Comparison of ENCODE assay signal across 34 mouse cellular contexts in genomic region chr6:42680077-42680476, GRCm38 (mm10). TPM values are rescaled to one million over a fixed set of nuclear protein-coding genes. Genes with fewer than 3 reads are reported as not detected.
DNase-seq lines count a peak whose midpoint lies in the region; ATAC-seq and TF ChIP-seq lines count a peak whose summit lies in the region.
"Had no signal": no experiment of that assay in that cellular context is flagged by ENCODE, and none has a peak within 500 bp of the region (broad histone marks: within the 10 kb centered on the region; RNA-seq: fewer than 3 reads in every experiment).

No protein-coding gene starts in this region.

- H3K9me3 ChIP-seq in midbrain, embryonic 10.5 days (replicated peaks), result no peaks in the 10 kb centered on the region
- H3K9me3 ChIP-seq: forebrain, embryonic 10.5 days; forebrain, embryonic 13.5 days; G1E; heart, embryonic 10.5 days; heart, embryonic 13.5 days had no signal

- in situ Hi-C loops in Patski (cut with MboI; ENCODE audit: low pct_unique_long_range_greater_than_20kb), result loop anchor here (10.0 to 25.0 kb wide), 2 partner anchors 415 to 607 kb away; partner anchors contain the start of genes Casp2 and Tmem139

- no peak overlapping the region for H3K4me3 ChIP-seq in midbrain, embryonic 10.5 days
- H3K4me3 ChIP-seq: forebrain, embryonic 10.5 days; forebrain, embryonic 13.5 days; heart, adult 2 months; heart, embryonic 10.5 days; heart, embryonic 13.5 days had no signal

- 93% methylated on average over 7 of the region's 7 CpGs for WGBS in midbrain, embryonic 10.5 days

- ATAC-seq in Patski, result peak; percentile 67
- no peak for ATAC-seq in inflammation-experienced regulatory T-cells, adult 6 months
- ATAC-seq: activated CD4-positive, CD25-positive, alpha-beta regulatory T cell, adult 4 months; forebrain, embryonic 13.5 days; forebrain, embryonic 16.5 days; hindbrain, postnatal 0 days had no signal

- TF ChIP-seq CTCF in Patski (IDR thresholded peaks at IDR 0.05), result no peak

- no peaks in the 10 kb centered on the region for H3K4me1 ChIP-seq in midbrain, embryonic 10.5 days
- H3K4me1 ChIP-seq: forebrain, embryonic 10.5 days; forebrain, embryonic 13.5 days; heart, embryonic 10.5 days; heart, embryonic 13.5 days had no signal

- peak; percentile 17 for DNase-seq in left cerebral cortex, adult 11 months (ENCODE audit: low spot score)
- DNase-seq in left cerebral cortex, postnatal 10 days (ENCODE audit: extremely low spot score in 1 of 2, low spot score in 2 of 2), result no peak
- DNase-seq in right cerebral cortex, adult 18-20 months, result peak; percentile 44
- DNase-seq in right cerebral cortex, postnatal 25 days, result no peak
- DNase-seq in Patski (ENCODE audit: low read depth, low spot score), result no peak
- no peak for DNase-seq in midbrain, embryonic 10.5 days (ENCODE audit: low spot score)
- DNase-seq: adrenal gland, adult 8-10 months; adrenal gland, postnatal 25 days; B cell, adult 2 months; cerebellum, adult 18-20 months; cerebellum, adult 9-10 months; cerebellum, postnatal 14 days; gastrocnemius, postnatal 25 days; heart, adult 2 months; heart, postnatal 14 days; heart, postnatal 4 days had no signal

- CTCF ChIA-PET in Patski (lab: Charles Lee), result interaction anchor here (1.1 kb wide), 1 partner anchor 9 kb away, joined by 3 read pairs; no protein-coding TSS in a partner anchor

- peaks cover 79% of the 10 kb centered on the region for H3K36me3 ChIP-seq in midbrain, embryonic 10.5 days
- H3K36me3 ChIP-seq: G1E had no signal

- intact Hi-C loops in left cerebral cortex, postnatal 10 days (cut with DNase I), result no loop called here

- no peak overlapping the region for H3K27ac ChIP-seq in midbrain, embryonic 10.5 days (replicated peaks)
- H3K27ac ChIP-seq: forebrain, embryonic 10.5 days; forebrain, embryonic 13.5 days; heart, adult 2 months; heart, embryonic 10.5 days; heart, embryonic 13.5 days; hindbrain, embryonic 14.5 days; hindbrain, postnatal 0 days had no signal

- H3K27me3 ChIP-seq in Patski, result no peaks in the 10 kb centered on the region
- no peaks in the 10 kb centered on the region for H3K27me3 ChIP-seq in midbrain, embryonic 10.5 days (ENCODE audit: low read depth, poor library complexity, severe bottlenecking)
- H3K27me3 ChIP-seq: CH12.LX; forebrain, embryonic 13.5 days; heart, embryonic 13.5 days had no signal

- POLR2A ChIA-PET in Patski (lab: Charles Lee), result no interaction called here

RNA-seq across cellular contexts. Expression of gene Tcaf1, which starts 29.8 kb away (rescaled TPM):
- total RNA-seq in left cerebral cortex, postnatal 10 days (2021), result 100 to 1,000 TPM; 265 to 270 TPM
- 69.7 TPM for polyA plus RNA-seq in Patski (2021)
- polyA plus RNA-seq in inflammation-experienced regulatory T-cells, adult 6 months (2017; shearing (Covaris generic)), result under 1 TPM in 2 of 3 experiments, not detected in 1; 0.19 to 0.38 TPM
- 106 and 146 TPM in 2 replicates for polyA plus RNA-seq in midbrain, embryonic 10.5 days (2016; fragmentation: Nextera tagmentation; extraction: Ambion mirVana)
- total RNA-seq: CH12.LX had no signal
- polyA plus RNA-seq: G1E had no signal

RNA-seq across cellular contexts. Expression of gene Tcaf2, which starts 35.0 kb away (rescaled TPM):
- total RNA-seq in left cerebral cortex, postnatal 10 days (2021), result 1 to 10 TPM; 1.3 to 1.6 TPM
- polyA plus RNA-seq in Patski (2021), result 9.0 TPM
- polyA plus RNA-seq in inflammation-experienced regulatory T-cells, adult 6 months (2017; shearing (Covaris generic)), result under 1 TPM in 1 of 3 experiments, not detected in 2; 0.12 TPM
- 3.9 and 4.2 TPM in 2 replicates for polyA plus RNA-seq in midbrain, embryonic 10.5 days (2016; fragmentation: Nextera tagmentation; extraction: Ambion mirVana)
- total RNA-seq: CH12.LX had no signal
- polyA plus RNA-seq: activated CD4-positive, CD25-positive, alpha-beta regulatory T cell, adult 4 months; G1E had no signal

RNA-seq across cellular contexts. Expression of gene Olfr453, which starts 59.1 kb away (rescaled TPM):
- total RNA-seq in left cerebral cortex, postnatal 10 days (2021), result not detected
- not detected for polyA plus RNA-seq in Patski (2021)
- polyA plus RNA-seq in inflammation-experienced regulatory T-cells, adult 6 months (2017; shearing (Covaris generic)), result not detected
- not detected in 2 replicates for polyA plus RNA-seq in midbrain, embryonic 10.5 days (2016; fragmentation: Nextera tagmentation; extraction: Ambion mirVana)
- total RNA-seq: adrenal gland, adult 8-10 months; adrenal gland, postnatal 25 days; CH12.LX; gastrocnemius, adult 8-10 months; gastrocnemius, postnatal 25 days; heart, adult 2 months; heart, postnatal 14 days; heart, postnatal 4 days; hindbrain, postnatal 0 days had no signal
- polyA plus RNA-seq: activated CD4-positive, CD25-positive, alpha-beta regulatory T cell, adult 4 months; embryonic facial prominence, embryonic 11.5 days; embryonic facial prominence, embryonic 14.5 days; forebrain, embryonic 10.5 days; forebrain, embryonic 13.5 days; forebrain, embryonic 16.5 days; frontal cortex, adult 2 months; G1E; gonadal fat pad, adult 2 months; heart, adult 2 months; heart, embryonic 10.5 days; heart, embryonic 13.5 days; heart, embryonic 16.5 days; hindbrain, embryonic 11.5 days; hindbrain, embryonic 14.5 days; hindbrain, postnatal 0 days had no signal

Comparison
In these comparisons a context has a peak if more than half of its experiments do, and no peak if none do; other contexts are left out.
1. DNase-seq: peak in left cerebral cortex, adult 11 months (single experiment) and right cerebral cortex, adult 18-20 months (single experiment); none in left cerebral cortex, postnatal 10 days (0 of 2), right cerebral cortex, postnatal 25 days (single experiment), Patski (single experiment) and midbrain, embryonic 10.5 days (single experiment).
2. RNA of gene Tcaf1, which starts 29.8 kb away (polyA plus RNA-seq): 106 to 146 TPM in midbrain, embryonic 10.5 days and 69.7 TPM in Patski (single experiment); 0.19 to 0.38 TPM in inflammation-experienced regulatory T-cells, adult 6 months; every median in the first group is over 10 times any median in the second.